Mouse (Mus musculus) heart, embryonic 10.5 days (tissue): ENCODE measurements around the gene Pgs1. TPM values are rescaled to one million over a fixed set of nuclear protein-coding genes. Genes with fewer than 3 reads are reported as not detected.

Experiments used
- DNase-seq: peaks from one replicate; pipeline ENCODE4 v3.0.0-alpha.2; 2017; ENCODE audit warnings: low spot score
- H3K27ac ChIP-seq: fragments of 300-500 bp; sonication (generic); 2 replicates; pipeline ENCODE4 v1.5.1; 2016; ENCODE audit warnings: mild to moderate bottlenecking
- H3K27me3 ChIP-seq: fragments of 300-500 bp; sonication (generic); 2 replicates; pipeline ENCODE4 v1.6.1; 2016; ENCODE audit warnings: mild to moderate bottlenecking; ENCODE audit not compliant: poor library complexity, insufficient read depth, severe bottlenecking
- H3K36me3 ChIP-seq: fragments of 300-500 bp; sonication (generic); 2 replicates; pipeline ENCODE4 v1.6.1; 2016; ENCODE audit warnings: mild to moderate bottlenecking, moderate library complexity
- H3K4me1 ChIP-seq: fragments of 300-500 bp; sonication (generic); 2 replicates; pipeline ENCODE4 v1.6.1; 2016; ENCODE audit warnings: mild to moderate bottlenecking
- H3K4me3 ChIP-seq: fragments of 300-500 bp; sonication (generic); 2 replicates; pipeline ENCODE4 v1.5.1; 2016; ENCODE audit warnings: mild to moderate bottlenecking, moderate library complexity
- H3K9me3 ChIP-seq: fragments of 300-500 bp; sonication (generic); 2 replicates; pipeline ENCODE4 v1.6.1; 2016; ENCODE audit warnings: mild to moderate bottlenecking, moderate library complexity
- WGBS: fragments of 180-500 bp; shearing (Covaris S2); methylation state at CpG from one replicate; pipeline ENCODE4 v1.1.7; 2016; 5-methylcytosine and 5-hydroxymethylcytosine counted together
- polyA plus RNA-seq: library from polyadenylated mRNA; unstranded; fragments of >200 nt; fragmentation: Nextera tagmentation; extraction: Ambion mirVana; gene quantifications from 2 replicates; pipeline ENCODE4 v1.2.1, GENCODE M21; 2016

Gene Pgs1
- polyA plus RNA-seq, 1 experiment from 2014 or later, result 38.5 TPM

DNA sequence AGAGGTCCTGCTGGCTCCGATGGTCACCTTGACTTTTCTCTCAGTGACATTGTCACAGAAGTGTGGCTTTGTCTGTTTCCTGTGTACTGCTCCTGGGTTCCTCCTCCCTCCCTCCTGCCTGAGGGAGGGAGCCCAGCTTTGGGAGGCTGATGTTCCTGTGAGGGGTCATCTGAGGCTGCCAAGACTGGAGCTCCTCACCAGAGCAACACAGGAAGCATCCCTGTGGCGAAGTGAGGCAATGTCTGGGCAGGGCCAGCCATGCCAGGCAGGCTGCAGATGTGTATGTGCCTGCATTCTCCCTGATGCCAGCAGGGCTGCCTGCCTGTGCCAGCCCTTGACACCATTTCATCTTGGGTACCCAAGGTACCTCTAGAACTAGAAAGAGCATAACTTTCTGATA lies 32.0 kb upstream of the Pgs1 start:
- no peaks in the 10 kb centered on the region for H3K9me3 ChIP-seq
- no peak overlapping the region for H3K4me3 ChIP-seq
- 0 out of 2 replicates have a peak overlapping the region, but pooled peaks have one; percentile 4 for H3K27ac ChIP-seq
- H3K4me1 ChIP-seq, result peaks cover 64% of the 10 kb centered on the region
- peaks cover 37% of the 10 kb centered on the region; the same call in 1 of the 2 replicates for H3K27me3 ChIP-seq
- H3K36me3 ChIP-seq, result no peaks in the 10 kb centered on the region
- 65% methylated on average over 2 of the region's 2 CpGs for WGBS
- no peak for DNase-seq

DNA sequence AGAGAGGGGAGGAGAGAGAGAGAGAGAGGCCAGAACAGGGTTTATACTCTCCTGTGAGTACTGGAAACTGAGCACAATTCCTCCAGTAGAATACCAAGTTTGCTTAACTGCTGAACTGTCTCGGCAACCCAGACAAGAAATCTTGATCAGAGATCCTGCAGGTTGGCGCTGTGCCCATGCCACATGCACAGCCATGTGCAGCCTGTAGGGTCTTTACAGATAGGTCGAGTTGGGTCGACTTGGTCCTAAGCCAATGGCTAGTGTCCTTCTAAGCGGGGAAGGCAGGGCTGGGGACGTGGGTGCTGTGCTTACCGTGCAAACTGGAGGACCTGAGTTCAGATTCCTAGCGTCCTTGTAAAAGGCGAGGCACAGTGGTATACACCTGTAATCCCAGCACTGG lies 31.3 kb upstream of the Pgs1 start:
- Histone ChIP-seq H3K36me3 (no peaks in the 10 kb centered on the region), H3K27ac (0 out of 2 replicates have a peak overlapping the region, but pooled peaks have one; percentile 7), H3K9me3 (no peaks in the 10 kb centered on the region), H3K4me1 (peaks cover 63% of the 10 kb centered on the region), H3K4me3 (no peak overlapping the region), H3K27me3 (peaks cover 43% of the 10 kb centered on the region; the same call in 1 of the 2 replicates)
- no peak for DNase-seq
- 77% methylated on average over 9 of the region's 9 CpGs for WGBS

DNA sequence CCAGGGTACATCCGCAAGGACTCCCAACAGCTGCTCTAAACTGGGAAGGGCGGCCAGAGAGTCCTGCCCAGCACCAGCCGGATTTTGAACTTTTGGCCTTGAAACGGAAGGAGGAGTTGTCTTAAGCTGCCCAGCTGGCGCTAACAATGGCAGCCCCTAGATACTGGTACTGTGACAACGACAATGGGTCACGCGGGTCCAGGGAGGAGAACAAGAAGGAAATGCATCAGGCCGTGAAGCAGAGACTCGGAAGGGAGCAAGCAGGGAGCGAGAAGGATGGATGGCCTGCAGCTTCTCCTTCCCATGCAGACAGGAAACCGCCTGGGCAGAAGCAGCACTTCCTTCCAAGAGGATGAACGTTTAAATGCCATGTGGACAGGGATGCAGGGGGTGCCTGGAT lies 30.5 kb upstream of the Pgs1 start:
- Histone ChIP-seq H3K4me1 (peaks cover 64% of the 10 kb centered on the region), H3K27ac (0 out of 2 replicates have a peak overlapping the region, but pooled peaks have one; percentile 7), H3K27me3 (peaks cover 44% of the 10 kb centered on the region; the same call in 1 of the 2 replicates), H3K4me3 (no peak overlapping the region), H3K9me3 (no peaks in the 10 kb centered on the region), H3K36me3 (no peaks in the 10 kb centered on the region)
- 64% methylated on average over 13 of the region's 13 CpGs for WGBS
- DNase-seq, result peak; percentile 72

DNA sequence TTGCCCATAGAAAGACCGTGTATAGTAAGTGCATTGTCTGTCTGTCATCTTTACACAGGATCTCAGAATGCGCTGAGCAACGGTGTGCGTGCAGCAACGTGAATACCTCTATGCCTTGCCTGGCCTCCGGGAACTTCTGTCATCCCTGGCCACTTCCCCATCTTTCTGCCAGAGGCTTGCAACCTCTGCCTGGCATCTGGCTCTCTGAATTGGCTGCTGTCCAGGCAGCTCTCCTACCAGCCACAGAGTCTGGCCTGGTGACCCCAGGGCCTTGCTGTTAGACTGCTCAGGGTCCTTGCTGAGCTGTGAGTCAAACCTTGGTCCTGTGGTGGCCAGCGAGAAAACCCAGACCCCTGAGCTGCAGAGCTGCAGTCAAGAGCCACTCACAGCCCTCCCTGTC lies 27.9 kb upstream of the Pgs1 start:
- no peaks in the 10 kb centered on the region for H3K36me3 ChIP-seq
- H3K4me1 ChIP-seq, result peaks cover 66% of the 10 kb centered on the region
- WGBS, result 71% methylated on average over 7 of the region's 7 CpGs

DNA sequence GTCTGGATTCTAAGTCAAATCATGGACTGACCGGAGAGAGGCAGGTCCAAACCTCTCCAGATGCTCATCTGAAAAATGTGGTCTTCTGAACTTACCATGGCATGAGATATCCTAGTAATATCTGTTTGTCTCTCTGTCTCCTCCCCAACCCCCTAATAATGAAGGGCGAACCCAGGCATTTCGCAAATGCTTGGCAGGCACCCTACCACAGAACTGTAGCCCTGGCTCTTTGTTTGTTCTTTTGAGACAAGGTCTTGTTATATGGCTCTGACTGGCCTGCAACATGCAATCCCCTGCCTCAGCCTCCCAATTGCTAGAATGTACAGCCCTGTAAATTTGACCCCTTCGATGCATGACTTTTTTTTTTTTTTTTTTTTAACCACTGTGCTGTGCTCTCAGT lies 26.9 kb upstream of the Pgs1 start:
- DNase-seq, result no peak
- H3K9me3 ChIP-seq, result no peaks in the 10 kb centered on the region
- H3K27ac ChIP-seq, result 0 out of 2 replicates have a peak overlapping the region, but pooled peaks have one; percentile 44
- H3K4me3 ChIP-seq, result no peak overlapping the region
- 88% methylated on average over 4 of the region's 4 CpGs for WGBS
- H3K36me3 ChIP-seq, result no peaks in the 10 kb centered on the region
- H3K4me1 ChIP-seq, result peaks cover 71% of the 10 kb centered on the region
- H3K27me3 ChIP-seq, result peaks cover 22% of the 10 kb centered on the region; the same call in 1 of the 2 replicates

More for the DNA sequence above, 27.9 kb upstream of the Pgs1 start:
- Histone ChIP-seq H3K9me3 (no peaks in the 10 kb centered on the region), H3K4me3 (no peak overlapping the region), H3K27me3 (peaks cover 22% of the 10 kb centered on the region; the same call in 1 of the 2 replicates), H3K27ac (peak overlapping the region; percentile 4; the same call in 1 of the 2 replicates)
- peak; percentile 72 for DNase-seq

DNA sequence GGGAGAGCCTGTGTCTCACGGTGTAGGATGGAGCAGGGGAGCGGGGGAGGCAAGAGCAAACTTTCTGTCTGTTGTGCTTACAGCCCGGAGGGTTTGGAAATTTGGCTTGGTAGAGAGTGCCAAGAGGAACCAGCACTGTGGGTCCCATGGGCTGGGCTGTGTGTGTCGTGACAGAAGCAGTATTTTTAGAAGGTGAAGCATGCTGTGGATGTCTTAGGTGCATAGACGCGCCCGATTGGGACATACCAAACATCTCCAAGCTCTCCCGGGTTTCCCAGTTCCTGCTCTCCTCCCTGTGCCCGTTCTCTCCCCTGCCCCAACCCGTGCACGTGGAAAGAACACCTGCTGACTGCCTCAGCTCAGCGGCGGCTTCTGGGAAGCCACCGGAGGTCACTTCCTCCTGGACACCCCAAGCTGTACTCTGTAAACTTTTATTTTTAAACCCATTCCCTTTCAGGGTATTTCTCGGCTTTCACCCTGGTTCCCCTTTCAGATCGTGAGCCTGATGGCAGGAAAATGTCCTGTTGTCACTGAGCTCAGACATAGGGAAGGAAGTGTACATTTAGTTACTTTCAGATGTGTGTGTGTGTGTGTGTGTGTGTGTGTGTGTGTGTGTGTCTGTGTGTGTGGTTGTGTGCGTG lies 26.2 kb upstream of the Pgs1 start:
- H3K4me1 ChIP-seq, result peaks cover 71% of the 10 kb centered on the region
- peak; percentile 74 for DNase-seq
- H3K27ac ChIP-seq, result peak overlapping the region; percentile 44; the same call in 1 of the 2 replicates
- no peaks in the 10 kb centered on the region for H3K36me3 ChIP-seq
- WGBS, result 43% methylated on average over 17 of the region's 17 CpGs
- no peak overlapping the region for H3K4me3 ChIP-seq
- peaks cover 18% of the 10 kb centered on the region; the same call in 1 of the 2 replicates for H3K27me3 ChIP-seq
- no peaks in the 10 kb centered on the region for H3K9me3 ChIP-seq

DNA sequence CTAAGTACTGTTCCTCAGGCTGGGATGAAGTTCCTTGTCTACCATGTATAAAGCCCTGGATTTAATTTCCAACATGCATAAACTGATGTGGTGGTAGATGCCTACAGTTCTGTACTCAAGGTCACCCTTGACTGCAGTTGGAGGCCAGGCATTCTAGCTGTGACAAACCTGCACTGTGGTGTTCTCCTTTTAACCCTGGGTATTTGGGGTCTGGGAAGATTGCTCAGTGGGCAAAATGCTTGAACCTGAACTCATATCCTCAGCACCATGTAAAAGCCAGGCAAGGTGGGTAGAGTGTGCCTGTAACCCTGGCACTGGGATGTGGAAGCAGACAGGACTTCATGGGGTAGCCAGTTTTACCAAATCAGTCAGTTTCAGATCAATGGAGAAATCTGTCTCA lies 25.5 kb upstream of the Pgs1 start:
- no peak for DNase-seq
- Histone ChIP-seq H3K9me3 (no peaks in the 10 kb centered on the region), H3K4me1 (peaks cover 71% of the 10 kb centered on the region), H3K27me3 (peaks cover 10% of the 10 kb centered on the region; the same call in 1 of the 2 replicates), H3K36me3 (no peaks in the 10 kb centered on the region), H3K4me3 (no peak overlapping the region), H3K27ac (peak overlapping the region; percentile 42)

DNA sequence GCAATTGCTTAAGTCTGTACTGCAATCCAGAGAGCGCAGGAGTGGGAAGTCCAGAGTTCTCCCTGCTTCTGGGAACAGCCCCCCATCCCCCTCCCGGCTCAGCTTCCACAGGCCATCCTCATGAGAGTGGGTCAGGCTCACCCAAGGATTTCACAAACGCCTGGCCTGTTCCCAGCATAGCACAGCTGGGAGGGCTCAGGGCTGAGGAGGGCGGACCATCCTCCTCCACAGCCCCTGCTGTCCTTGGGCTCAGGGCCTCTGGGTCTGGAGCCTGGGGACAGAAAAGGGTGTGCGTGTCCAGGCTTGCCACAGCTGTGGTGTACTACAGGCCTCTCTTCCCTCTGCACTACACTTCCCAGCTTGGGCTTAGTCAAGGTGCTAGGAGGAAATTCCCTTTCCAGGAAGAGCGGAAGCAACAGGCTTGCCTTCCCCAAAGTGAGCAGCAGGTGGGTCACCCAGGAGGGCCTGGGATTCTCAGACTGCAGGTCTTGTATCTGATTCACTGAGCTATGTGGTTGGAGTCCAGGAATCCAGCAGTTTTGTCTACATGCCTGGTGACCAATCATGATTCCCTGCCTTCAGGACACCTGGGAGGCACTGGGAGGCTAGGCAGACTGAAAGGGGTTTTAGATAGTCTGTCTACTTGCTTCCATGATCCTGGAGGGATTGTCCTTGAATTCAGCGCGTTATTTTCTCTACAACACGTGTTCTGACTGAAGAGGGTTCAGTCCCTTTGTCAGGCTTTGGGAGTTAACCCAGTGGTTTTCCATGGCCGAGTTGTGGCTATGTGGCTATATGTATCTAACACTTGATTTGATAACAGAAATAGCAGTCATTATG lies 23.6 kb upstream of the Pgs1 start:
- Histone ChIP-seq H3K36me3 (peaks cover 13% of the 10 kb centered on the region), H3K4me1 (peaks cover 83% of the 10 kb centered on the region), H3K4me3 (peak overlapping the region; percentile 57; the same call in 1 of the 2 replicates), H3K9me3 (no peaks in the 10 kb centered on the region), H3K27me3 (peaks cover 25% of the 10 kb centered on the region), H3K27ac (peak overlapping the region; percentile 90)
- WGBS, result 33% methylated on average over 10 of the region's 10 CpGs
- peak; percentile 78 for DNase-seq

DNA sequence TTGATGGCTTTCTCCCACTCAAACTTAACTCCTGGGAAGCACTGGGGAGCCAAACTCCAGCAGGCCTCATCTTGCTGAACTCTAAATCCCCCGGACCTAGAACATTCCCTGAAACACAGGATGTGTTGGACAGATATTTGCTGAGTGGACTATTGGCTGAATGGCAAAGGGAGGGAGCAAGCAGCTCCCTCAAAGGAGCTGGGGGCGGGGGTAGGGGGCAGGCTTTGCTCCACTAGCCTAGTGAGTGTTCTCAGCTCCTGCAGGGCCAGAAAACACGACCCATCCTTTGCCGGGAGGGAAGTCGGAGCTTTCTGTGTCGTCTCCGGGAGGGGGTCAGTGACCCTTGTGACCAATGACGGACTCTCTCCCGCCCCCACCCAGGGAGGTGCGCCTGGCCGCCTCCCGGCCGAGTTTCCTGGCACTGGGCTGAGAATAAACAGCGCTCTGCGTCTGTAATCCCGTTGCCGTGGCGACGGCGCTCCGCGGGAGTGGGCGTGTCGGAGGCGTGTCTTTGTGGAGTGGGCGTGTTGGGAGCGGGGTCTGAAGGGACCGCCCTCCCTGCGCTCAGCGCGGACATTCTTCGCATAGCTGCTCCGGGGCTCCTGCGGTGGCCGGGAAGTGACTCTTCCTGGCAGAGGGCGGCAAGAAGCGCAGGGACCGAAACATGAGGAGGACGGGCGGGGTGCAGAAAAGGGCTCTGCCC lies 22.9 kb upstream of the Pgs1 start:
- Histone ChIP-seq H3K27ac (peak overlapping the region; percentile 90), H3K4me3 (peak overlapping the region; percentile 57), H3K4me1 (peaks cover 87% of the 10 kb centered on the region), H3K36me3 (peaks cover 15% of the 10 kb centered on the region), H3K27me3 (peaks cover 33% of the 10 kb centered on the region), H3K9me3 (no peaks in the 10 kb centered on the region)
- DNase-seq, result peak; percentile 99
- WGBS, result under 1% methylated on average over 40 of the region's 40 CpGs

DNA sequence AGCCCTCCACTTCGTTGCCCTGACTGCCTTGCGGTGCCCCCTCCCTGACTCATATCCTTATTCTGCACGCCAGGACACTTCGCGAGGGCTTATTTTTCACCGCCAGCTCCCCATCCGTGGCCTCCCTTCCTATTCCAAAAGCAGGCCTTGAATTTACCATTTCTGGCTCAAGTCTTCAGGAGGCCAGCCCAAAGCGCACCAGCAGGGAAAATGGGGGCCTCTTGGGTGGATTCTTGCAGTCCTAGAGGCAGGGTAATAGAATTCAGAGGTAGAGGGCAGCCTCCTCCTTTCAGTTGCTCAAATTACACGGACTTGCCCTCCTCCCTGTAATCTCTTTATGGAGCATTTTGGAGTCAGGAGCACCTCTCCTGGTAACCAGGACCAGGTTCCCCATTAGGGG lies 22.2 kb upstream of the Pgs1 start:
- Histone ChIP-seq H3K9me3 (no peaks in the 10 kb centered on the region), H3K4me3 (peak overlapping the region; percentile 57), H3K27me3 (peaks cover 34% of the 10 kb centered on the region), H3K27ac (peak overlapping the region; percentile 90), H3K4me1 (peaks cover 87% of the 10 kb centered on the region), H3K36me3 (peaks cover 15% of the 10 kb centered on the region)
- WGBS, result 1% methylated on average over 9 of the region's 9 CpGs
- DNase-seq, result no peak

DNA sequence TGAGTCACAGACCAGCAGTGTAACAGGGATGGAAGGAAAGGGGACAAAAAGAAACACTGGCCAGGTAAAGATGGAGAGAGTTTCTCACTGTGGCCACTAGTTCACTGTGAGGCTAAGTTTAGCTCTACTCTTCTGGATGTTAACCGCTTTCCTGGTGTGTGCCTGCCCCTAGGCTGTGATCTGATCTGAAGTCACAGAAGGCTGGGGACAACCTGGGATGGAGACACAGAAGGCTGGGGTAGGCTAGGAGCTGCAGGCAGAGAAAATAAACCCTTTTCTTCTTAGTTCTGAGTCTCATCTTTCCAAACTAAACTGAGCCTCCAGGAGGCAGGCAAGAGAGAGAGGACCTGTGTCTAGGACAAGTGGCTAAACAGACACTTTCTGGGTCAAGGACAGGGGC lies 21.8 kb upstream of the Pgs1 start:
- H3K4me1 ChIP-seq, result peaks cover 85% of the 10 kb centered on the region
- 14% methylated on average over 1 of the region's 1 CpGs for WGBS
- H3K36me3 ChIP-seq, result peaks cover 15% of the 10 kb centered on the region
- H3K4me3 ChIP-seq, result 0 out of 2 replicates have a peak overlapping the region, but pooled peaks have one; percentile 57
- no peaks in the 10 kb centered on the region for H3K9me3 ChIP-seq
- H3K27me3 ChIP-seq, result peaks cover 32% of the 10 kb centered on the region
- peak overlapping the region; percentile 90 for H3K27ac ChIP-seq
- peak; percentile 77 for DNase-seq

DNA sequence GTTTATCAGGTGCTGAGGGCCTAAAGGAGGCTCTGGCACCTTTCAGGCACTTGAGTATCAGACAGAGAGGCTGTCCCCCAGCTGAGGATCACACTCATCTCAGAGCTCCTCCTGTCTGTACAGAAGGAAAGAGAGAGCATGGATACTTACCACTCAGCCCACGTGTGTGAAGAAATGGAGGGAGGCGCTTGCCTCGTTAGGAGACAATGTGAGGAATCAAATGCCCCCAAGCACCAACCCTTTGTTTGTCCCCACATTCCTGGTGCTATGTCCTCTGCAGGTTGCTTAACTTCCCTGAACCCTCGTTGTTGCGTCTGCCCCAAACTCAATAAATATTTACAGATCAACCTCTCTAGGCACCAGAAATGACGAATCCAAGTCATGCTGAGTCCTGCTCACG lies 21.0 kb upstream of the Pgs1 start:
- H3K9me3 ChIP-seq, result no peaks in the 10 kb centered on the region
- peak overlapping the region; percentile 90; the same call in 1 of the 2 replicates for H3K27ac ChIP-seq
- DNase-seq, result peak; percentile 73
- H3K36me3 ChIP-seq, result peaks cover 15% of the 10 kb centered on the region
- WGBS, result 22% methylated on average over 7 of the region's 7 CpGs
- H3K4me1 ChIP-seq, result peaks cover 86% of the 10 kb centered on the region
- peaks cover 26% of the 10 kb centered on the region for H3K27me3 ChIP-seq
- H3K4me3 ChIP-seq, result peak overlapping the region; percentile 57; the same call in 1 of the 2 replicates
